Mouse (Mus musculus): Measurements from ENCODE around the gene Olfr921.

Gene Olfr921

DNA sequence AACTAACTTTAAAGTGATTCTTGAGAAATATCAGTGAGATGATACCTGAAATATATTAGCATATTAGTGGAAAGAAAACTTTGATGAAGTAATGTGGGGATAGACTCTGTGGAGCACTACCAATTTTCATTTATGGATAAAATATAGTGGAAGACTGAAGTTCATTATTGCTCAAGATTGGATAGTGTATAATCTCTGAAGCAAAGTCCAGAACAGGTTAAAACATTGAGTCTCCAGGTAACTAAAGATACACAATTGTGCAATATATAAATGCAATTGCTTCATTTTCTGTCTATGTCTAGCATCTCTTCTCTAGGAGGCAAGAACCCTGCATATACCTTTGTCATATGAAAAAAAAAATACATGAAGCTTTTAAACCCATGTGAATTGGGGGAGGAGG, at the start of gene Olfr921:
Gene Olfr921 (plus strand): TSS at position 301 of the 400 bp plus-strand sequence.
- DNase-seq (ENCODE audit: low spot score) = no peak

DNA sequence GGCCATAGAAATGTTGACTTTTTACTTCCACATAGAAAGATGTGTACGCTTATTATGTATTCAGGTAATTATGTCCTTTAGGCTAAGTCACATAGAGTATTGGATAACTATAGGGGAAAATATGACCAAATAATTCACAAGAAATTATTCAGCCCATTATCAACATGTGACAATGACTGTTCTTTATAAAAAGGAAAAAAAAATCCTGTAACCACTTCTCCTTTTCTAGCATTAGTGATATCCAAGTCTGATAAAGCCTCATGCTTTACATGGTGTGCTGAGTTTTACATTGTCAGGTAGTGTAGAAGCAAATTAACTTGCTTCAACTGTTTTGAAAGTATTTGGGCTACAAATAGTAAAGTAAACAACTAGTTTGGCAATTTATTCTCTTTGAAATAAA, 48.8 kb upstream of the Olfr921 start:
- no peak for DNase-seq (ENCODE audit: low spot score)

DNA sequence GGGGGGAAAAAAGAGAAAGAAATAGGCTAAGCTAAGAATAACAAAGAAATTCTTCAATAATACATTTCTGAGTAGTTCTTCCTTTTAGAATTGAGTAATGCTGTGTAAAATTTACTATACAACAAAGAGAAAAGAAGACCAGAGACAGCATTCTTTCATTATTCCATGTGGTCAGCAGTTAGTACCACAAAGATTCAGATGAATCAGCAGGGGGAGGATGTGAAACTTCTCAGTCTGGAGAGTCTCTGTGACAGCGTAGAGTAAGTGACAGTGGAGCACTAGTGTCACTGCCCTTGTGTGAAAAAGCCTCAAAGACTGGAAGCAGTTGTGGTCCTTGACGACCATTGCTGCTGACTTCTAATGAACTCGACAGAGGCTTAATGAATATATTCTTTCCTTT, 44.6 kb upstream of the Olfr921 start:
- no peak for DNase-seq (ENCODE audit: low spot score)

DNA sequence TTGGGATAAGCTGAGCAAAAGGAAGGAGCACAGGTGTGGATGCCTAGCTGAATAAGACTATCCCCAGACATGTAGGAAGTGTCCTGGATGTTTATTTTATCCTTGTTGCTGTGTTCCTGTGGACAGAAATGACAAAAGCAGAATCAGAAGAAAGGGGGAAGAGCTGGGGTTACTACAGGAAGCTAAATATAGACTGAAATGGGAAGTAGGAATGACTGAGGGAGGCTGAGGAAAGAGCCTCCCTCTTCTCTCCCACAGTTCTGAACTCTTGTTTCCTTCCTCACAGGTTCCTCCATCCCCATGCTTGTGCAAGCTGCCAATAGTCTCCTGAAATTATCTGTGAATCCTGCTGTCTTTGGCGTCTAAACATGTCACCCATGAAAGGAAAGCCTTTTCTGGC, 31.5 kb upstream of the Olfr921 start:
- DNase-seq (ENCODE audit: low spot score) = no peak

DNA sequence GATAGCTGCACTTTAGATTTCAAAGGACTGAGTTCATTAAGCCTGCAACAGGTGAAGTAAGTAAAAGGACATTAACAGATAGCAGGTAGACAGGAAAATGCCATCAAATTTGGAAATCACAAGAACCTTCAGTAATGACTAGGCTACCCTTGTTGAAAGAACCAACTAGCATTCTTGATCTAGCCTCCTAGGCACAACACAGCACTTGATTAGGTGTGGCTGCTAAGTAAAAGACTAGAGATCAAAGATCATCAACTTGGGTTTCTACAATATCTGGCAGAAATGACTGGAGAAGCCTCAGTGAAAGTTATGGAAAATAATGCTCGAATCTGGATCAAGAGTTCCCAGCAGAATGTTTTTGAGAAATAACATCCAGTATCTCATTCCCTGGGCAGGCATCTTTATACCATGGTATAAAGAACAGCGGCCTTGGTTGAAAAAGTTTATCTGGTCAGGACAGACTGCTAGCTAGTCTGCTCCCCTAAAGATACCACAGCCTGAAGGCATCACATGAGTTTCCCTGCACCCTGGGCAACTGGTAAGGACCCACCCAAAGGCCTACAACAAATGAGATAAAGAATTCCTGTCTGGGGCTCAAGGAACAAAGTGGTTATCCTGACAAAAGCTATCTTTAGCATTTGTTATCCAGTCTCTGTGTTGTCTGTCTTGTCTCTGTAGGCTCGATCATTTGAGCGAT, 28.1 kb upstream of the Olfr921 start:
- no peak for DNase-seq (ENCODE audit: low spot score)

DNA sequence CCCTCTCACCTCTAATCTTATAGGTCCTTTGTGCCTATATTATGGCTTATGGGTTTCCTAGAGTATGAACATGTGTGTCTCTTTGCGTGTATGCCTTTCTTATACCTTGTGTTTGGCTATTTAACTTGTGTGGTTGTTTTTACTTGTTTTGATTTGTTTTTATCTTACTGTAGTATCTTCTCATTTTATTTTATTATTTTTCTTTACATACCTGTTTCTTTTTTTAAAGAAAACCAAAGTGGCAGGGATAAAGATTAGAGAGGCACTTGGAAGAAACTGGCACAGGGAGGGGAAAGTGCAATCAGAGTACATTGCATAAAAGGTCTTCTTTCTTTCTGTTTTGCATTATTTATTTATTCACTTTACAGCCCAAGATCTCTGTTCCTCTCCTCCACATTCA, 20.9 kb upstream of the Olfr921 start, which contains the start of gene Olfr920:
Gene Olfr920 (plus strand): TSS at position 301 of the 400 bp plus-strand sequence.
- no peak for DNase-seq (ENCODE audit: low spot score)

DNA sequence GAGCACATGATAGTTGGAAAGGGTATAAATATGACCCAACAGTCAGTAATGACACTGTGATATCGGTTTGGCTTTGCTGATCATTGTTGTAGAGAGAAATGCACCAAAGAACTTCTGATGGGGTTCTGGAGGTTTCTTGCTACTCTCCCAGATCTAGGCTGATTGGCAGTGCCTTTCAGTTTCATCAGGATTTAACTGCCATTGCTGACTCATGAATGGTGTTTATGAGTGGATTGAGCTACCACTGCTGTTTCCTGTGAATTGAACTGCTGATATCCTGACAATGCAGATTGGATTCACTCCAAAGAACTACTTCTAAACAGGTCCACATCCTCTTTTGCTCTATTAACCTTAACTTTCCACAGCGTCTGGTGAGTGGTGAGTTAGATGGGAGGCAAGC, 19.8 kb downstream of the Olfr921 start:
- DNase-seq (ENCODE audit: low spot score) = no peak

DNA sequence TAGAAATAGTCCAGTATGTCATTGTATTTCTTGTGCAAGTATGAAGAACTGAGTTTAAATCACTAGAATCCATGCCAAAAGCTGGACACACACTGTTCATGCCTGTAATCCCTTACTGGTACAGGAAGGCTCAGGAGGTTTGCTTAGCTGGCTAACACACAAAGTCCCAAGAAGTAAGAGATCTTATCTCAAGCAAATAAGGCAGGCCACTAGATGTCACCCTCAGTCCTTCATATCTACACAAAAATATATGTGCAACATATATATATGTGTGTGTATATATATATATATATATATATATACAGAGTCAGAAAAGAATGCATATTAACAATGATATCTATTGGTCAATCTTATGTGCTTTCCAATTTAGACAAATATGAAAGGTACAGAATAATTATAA, 32.8 kb downstream of the Olfr921 start:
- no peak for DNase-seq (ENCODE audit: low spot score)

DNA sequence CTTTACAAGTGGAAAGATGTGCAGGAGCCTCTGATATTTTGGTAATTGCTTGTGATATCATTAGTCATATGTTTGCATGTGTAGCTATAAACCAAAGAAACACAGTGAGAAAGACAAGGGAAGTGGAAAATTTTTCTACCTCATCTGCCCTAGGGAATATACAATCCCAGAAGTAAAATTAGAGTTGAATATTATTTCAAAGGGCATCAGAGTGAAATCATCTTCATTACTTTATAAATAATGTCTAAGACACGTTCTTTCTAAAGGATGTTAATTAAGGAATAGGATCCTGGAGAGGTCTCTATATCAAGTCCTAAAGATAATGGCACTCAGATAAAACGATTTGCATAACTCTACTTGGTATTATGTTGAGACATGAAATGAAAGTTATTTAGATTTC, 41.4 kb downstream of the Olfr921 start, which contains the start of gene Olfr922:
Gene Olfr922 (plus strand): TSS at position 301 of the 400 bp plus-strand sequence.
- no peak for DNase-seq (ENCODE audit: low spot score)

DNA sequence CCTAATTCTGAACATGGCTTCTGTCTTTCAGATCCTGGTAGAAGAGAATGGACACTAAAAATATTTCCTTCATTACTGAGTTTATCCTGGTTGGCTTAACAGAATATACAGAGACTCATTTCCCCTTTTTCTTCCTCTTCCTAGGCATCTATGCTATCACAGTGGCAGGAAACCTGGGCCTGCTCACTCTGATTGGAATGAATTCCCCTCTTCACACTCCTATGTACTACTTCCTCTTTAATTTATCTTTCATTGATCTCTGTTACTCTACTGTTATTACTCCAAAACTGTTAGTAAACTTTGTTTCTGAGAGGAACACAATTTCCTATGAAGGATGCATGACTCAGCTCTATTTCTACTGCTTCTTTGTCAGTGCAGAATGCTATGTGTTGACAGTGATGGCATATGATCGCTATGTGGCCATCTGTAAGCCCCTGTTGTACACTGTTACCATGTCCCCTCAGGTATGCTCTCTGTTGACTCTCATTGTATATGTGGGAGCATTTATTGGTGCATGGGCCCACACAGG, 42.7 kb downstream of the Olfr921 start:
- DNase-seq (ENCODE audit: low spot score) = no peak

DNA sequence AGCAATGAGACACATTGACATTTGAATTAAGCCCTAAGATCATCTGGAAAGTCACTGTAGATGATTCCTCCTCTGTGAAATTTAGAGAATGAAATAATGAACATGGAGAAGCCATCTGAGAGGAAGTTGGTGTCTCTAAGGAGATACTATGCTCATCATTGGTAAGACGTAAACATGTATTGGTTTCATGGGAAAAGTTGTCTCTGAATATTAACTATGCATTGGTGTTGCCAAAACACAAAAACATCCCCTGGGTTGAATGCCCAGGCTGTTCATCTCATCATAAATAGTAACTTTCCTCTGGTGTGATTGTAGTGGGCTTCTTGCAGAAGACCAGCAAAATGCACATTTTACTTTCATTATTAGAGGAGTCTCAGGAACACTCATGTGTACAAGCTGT, 53.4 kb downstream of the Olfr921 start, which contains the start of gene Olfr923:
Gene Olfr923 (plus strand): TSS at position 301 of the 400 bp plus-strand sequence.
- no peak for DNase-seq (ENCODE audit: low spot score)
